Mouse (Mus musculus) heart, postnatal 25 days (tissue): ENCODE measurements around the gene Gdpd1. TPM values are rescaled to one million over a fixed set of nuclear protein-coding genes. Genes with fewer than 3 reads are reported as not detected.

Source experiments
- DNase-seq: peaks from one replicate; pipeline ENCODE4 v3.0.0; 2022; ENCODE audit warnings: low spot score
- intact Hi-C: fragments of 180-260 bp; cut with DNase I; formaldehyde crosslinking; loops from one replicate; pipeline ENCODE4 v1.15.1; 2025
- microRNA-seq: library from miRNA; unstranded; fragments of <30 nt; microRNA quantifications from one replicate; pipeline ENCODE4 v1.2.0, GENCODE M21; 2022
- total RNA-seq, 2 experiments: library from RNA; stranded (reverse); gene quantifications; 2 replicates each; pipeline ENCODE4 v1.2.3; 2021

Gene Gdpd1
- total RNA-seq, 2 experiments from 2014 or later: 11.6 to 12.2 TPM

DNA sequence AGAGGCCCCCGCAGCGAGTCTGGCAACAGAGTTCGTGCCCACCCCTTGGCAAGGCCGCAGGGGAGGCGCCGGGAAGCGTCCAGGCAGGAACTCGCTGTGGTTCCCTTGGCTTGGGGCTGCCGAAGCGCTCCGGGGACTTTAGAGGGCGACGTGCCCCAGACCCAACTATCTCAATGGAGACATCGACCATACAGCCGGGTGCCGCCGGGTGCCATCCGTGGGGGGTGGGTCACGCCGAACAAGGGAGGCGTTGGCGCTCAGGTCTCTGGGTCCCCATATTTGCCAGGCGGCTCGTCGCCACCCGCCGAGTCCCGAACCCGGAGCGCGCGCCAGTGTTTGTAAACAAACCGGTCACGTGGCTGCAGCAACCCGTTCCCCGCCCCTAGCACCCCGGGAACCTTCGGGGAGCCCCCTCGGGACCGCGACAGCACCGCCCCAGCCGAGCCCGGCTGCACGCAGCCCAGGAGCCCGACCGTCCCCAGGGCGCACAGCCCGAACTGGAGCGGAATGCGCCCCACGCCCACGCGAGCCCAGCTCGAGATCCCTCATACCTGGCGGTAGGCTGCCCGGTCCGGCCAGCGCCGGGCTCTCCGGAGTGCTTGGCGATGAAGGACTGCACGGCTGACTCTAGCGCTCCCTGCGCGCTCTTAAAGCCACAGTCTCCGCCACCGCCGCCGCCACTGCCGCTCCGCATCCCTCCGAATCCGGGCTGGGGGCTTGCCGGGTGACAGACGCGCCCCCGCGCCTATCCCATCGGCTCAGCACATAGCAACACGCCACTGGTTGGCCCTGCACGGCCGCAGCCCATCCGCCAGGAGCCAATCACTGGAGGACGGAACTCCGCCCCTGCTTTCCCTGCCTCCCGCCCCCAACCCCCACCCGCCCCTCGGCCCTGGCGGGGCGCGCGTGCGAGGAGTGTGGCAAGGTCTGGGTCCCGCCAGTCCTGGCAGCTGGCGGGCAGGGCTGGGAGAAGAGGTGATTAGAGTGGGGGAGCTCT lies 80.5 kb downstream of the Gdpd1 start, which contains the start of gene Ypel2:
Gene Ypel2, minus strand, starts transcription at position 667 of the 997 bp plus-strand sequence.
- intact Hi-C loops: loop anchor here (2.0 to 10.0 kb wide), 2 partner anchors 73 to 99 kb away; no protein-coding TSS in a partner anchor
- peak; percentile 96 for DNase-seq

DNA sequence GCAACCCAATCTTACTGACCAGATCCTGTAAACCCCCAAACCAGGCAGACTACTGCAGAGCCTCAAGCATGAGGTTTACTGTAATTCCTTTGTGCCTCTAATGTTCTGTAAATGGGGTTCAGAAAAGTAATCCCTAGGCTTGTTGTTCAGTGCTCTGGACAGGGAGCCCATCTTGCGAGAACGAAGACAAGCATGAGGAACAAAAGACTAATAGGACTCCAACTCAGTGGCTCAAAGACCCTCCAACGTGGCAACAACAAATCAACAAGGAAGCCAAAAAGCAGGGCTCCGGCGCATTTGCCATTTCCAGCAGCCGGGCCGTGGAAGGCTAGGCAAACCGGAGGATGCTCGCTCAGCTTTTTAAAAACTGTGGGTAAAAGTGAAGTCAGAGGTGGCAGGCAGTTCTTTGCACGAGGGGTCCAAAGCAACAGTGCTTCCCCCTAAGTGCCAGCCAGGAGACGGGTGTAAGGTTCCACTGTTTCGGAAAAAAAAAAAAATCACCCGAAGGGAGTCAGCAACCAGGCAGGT lies 81.3 kb downstream of the Gdpd1 start:
- DNase-seq: no peak
- intact Hi-C loops: loop anchor here (1.0 to 10.0 kb wide), 3 partner anchors 30 to 98 kb away; no protein-coding TSS in a partner anchor

GRCm38 (mm10) chr11:86991241-86991640 lies 82.6 kb downstream of the Gdpd1 start:
- intact Hi-C loops: loop anchor here (10.0 kb wide), 1 partner anchor 96 kb away; no protein-coding TSS in a partner anchor
- DNase-seq: no peak

- intact Hi-C loops: loop anchor here (10.0 kb wide), 1 partner anchor 96 kb away; no protein-coding TSS in a partner anchor
Observed at GRCm38 (mm10) chr11:86990309-86990708, 83.6 kb downstream of the Gdpd1 start.

DNA sequence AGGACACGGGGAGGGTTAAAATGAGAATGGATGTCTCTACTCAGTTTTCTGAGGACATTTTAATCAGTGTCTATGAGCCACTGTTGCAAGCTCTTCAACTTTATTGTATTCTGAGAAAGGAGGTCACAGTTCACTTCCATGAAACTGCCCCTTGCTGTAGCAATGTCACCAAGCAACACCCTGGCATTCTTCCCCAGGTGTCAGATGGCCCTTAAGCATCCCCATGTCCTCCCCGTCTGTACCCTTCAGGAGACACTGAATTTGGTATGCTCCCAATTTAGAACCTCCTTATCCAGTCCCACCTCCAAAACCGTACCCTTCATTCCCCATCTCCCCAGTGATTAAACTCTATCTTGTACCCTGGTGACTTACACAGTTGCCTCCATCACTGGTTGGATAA lies 88.9 kb downstream of the Gdpd1 start:
- intact Hi-C loops: no loop called here

More at GRCm38 (mm10) chr11:86990309-86990708, 83.6 kb downstream of the Gdpd1 start:
- DNase-seq: no peak

More for the DNA sequence above, 88.9 kb downstream of the Gdpd1 start:
- DNase-seq: no peak

Small RNA genes lying within 50 kb of the gene (microRNA-seq; reads per million reads assigned to microRNA genes)
- 19.7 reads per million, percentile 35 among the genes with 10 or more reads in this experiment for gene Mir301

Other genes starting within 250 kb of the Gdpd1 start
- 10 to 100 TPM; 16.2 to 35.4 TPM for gene Ypel2, start 80.4 kb downstream of the Gdpd1 start, total RNA-seq
- 1 to 10 TPM; 7.9 to 8.7 TPM for gene Smg8, start 12.7 kb upstream of the Gdpd1 start, total RNA-seq
- gene Prr11, start 34.6 kb upstream of the Gdpd1 start, total RNA-seq: under 1 TPM; 0.55 to 0.70 TPM
- 10 to 100 TPM; 12.8 to 14.6 TPM for gene Ska2, start 35.2 kb upstream of the Gdpd1 start, total RNA-seq
- gene Trim37, start 53.0 kb upstream of the Gdpd1 start, total RNA-seq: 1 to 10 TPM; 6.9 to 7.5 TPM